ENCODE assay signal across 25 mouse cellular contexts in genomic region chr2:26434791-26435572, GRCm38 (mm10). TPM values are rescaled to one million over a fixed set of nuclear protein-coding genes. Genes with fewer than 3 reads are reported as not detected.
A peak's percentile ranks its signal among the peaks of the same experiment; 100 is the strongest.
DNase-seq lines count a peak whose midpoint lies in the region; ATAC-seq and TF ChIP-seq lines count a peak whose summit lies in the region.
"Had no signal": no experiment of that assay in that cellular context is flagged by ENCODE, and none has a peak within 500 bp of the region (broad histone marks: within the 10 kb centered on the region; RNA-seq: fewer than 3 reads in every experiment).

No protein-coding gene starts in this region.

- no peak for TF ChIP-seq CTCF in intestine, postnatal 0 days (IDR thresholded peaks at IDR 0.05; ENCODE audit: low read depth)

- no peak overlapping the region for H3K4me3 ChIP-seq in intestine, postnatal 0 days (ENCODE audit: low read depth, low read length)
- no peak overlapping the region for H3K4me3 ChIP-seq in intestine, embryonic 16.5 days (ENCODE audit: low read length)
- no peak overlapping the region for H3K4me3 ChIP-seq in liver, embryonic 12.5 days
- H3K4me3 ChIP-seq: forebrain, embryonic 15.5 days; heart, embryonic 10.5 days; limb, embryonic 10.5 days; midbrain, embryonic 15.5 days; myocyte; neural tube, embryonic 15.5 days had no signal

- H3K9ac ChIP-seq in intestine, postnatal 0 days (ENCODE audit: low read depth, low read length): no peak overlapping the region
- H3K9ac ChIP-seq in intestine, embryonic 16.5 days (ENCODE audit: low read depth, low read length): no peak overlapping the region
- no peak overlapping the region; the same call in 1 of the 2 replicates for H3K9ac ChIP-seq in liver, embryonic 12.5 days
- H3K9ac ChIP-seq: forebrain, embryonic 15.5 days; lung, embryonic 14.5 days; midbrain, embryonic 15.5 days; neural tube, embryonic 15.5 days had no signal

- WGBS in intestine, postnatal 0 days: 77% methylated on average over 7 of the region's 7 CpGs
- 88% methylated on average over 7 of the region's 7 CpGs for WGBS in intestine, embryonic 16.5 days
- whole genome bisulfite sequencing in liver, embryonic 12.5 days (ENCODE audit: insufficient replicate concordance): 80% methylated on average over 7 of the region's 7 CpGs

- peak; percentile 73 for ATAC-seq in intestine, postnatal 0 days
- no peak for ATAC-seq in intestine, embryonic 16.5 days
- ATAC-seq in liver, embryonic 12.5 days: peak; percentile 60
- ATAC-seq: CD4-positive, CD25-positive, alpha-beta regulatory T cell, adult 4 months; forebrain, embryonic 15.5 days; midbrain, embryonic 15.5 days; Patski had no signal

- H3K27me3 ChIP-seq in intestine, postnatal 0 days (replicated peaks; ENCODE audit: control insufficient read depth, insufficient read depth, low read length): no peaks in the 10 kb centered on the region
- no peaks in the 10 kb centered on the region for H3K27me3 ChIP-seq in intestine, embryonic 16.5 days (replicated peaks; ENCODE audit: control insufficient read depth, insufficient read depth, low read length)
- no peaks in the 10 kb centered on the region for H3K27me3 ChIP-seq in liver, embryonic 12.5 days (replicated peaks)
- H3K27me3 ChIP-seq: forebrain, embryonic 15.5 days; midbrain, embryonic 15.5 days; neural tube, embryonic 15.5 days; Patski had no signal

- peaks cover 89% of the 10 kb centered on the region for H3K36me3 ChIP-seq in intestine, postnatal 0 days (ENCODE audit: control insufficient read depth, insufficient read depth)
- peaks cover 23% of the 10 kb centered on the region for H3K36me3 ChIP-seq in intestine, embryonic 16.5 days (ENCODE audit: control insufficient read depth, insufficient read depth, low read length)
- peaks cover 92% of the 10 kb centered on the region for H3K36me3 ChIP-seq in liver, embryonic 12.5 days

- peak overlapping the region; percentile 66 for H3K27ac ChIP-seq in intestine, postnatal 0 days (ENCODE audit: low read depth, low read length)
- no peak overlapping the region for H3K27ac ChIP-seq in intestine, embryonic 16.5 days (ENCODE audit: low read length)
- peak overlapping the region; percentile 46; the same call in 1 of the 2 replicates for H3K27ac ChIP-seq in liver, embryonic 12.5 days
- H3K27ac ChIP-seq: forebrain, embryonic 15.5 days; heart, embryonic 10.5 days; limb, embryonic 10.5 days; midbrain, embryonic 15.5 days; neural tube, embryonic 15.5 days had no signal

- no peak overlapping the region for H3K4me2 ChIP-seq in intestine, postnatal 0 days (replicated peaks; ENCODE audit: low read depth)
- H3K4me2 ChIP-seq in intestine, embryonic 16.5 days (ENCODE audit: low read depth, low read length): no peak overlapping the region
- H3K4me2 ChIP-seq in liver, embryonic 12.5 days: no peak overlapping the region
- H3K4me2 ChIP-seq: forebrain, embryonic 15.5 days; lung, embryonic 14.5 days; midbrain, embryonic 15.5 days; neural tube, embryonic 15.5 days had no signal

- no peaks in the 10 kb centered on the region for H3K4me1 ChIP-seq in intestine, postnatal 0 days (replicated peaks; ENCODE audit: control insufficient read depth, insufficient read depth, low read length)
- H3K4me1 ChIP-seq in intestine, embryonic 16.5 days (ENCODE audit: control insufficient read depth, insufficient read depth, low read length): no peaks in the 10 kb centered on the region
- peaks cover 19% of the 10 kb centered on the region for H3K4me1 ChIP-seq in liver, embryonic 12.5 days
- H3K4me1 ChIP-seq: limb, embryonic 10.5 days had no signal

- DNase-seq in kidney, postnatal 10 days: peak; percentile 42
- DNase-seq in yolk sac, embryonic 10.5 days (ENCODE audit: low spot score): peak; percentile 82
- DNase-seq in spleen, postnatal 4 days (ENCODE audit: low spot score in 2 of 2): no peak
- no peak for DNase-seq in frontal cortex, postnatal 25 days (ENCODE audit: low spot score in 2 of 2)
- DNase-seq in spleen, postnatal 14 days (ENCODE audit: low spot score in 2 of 2): no peak
- DNase-seq: adrenal gland, postnatal 10 days; cerebellum, adult 11 months; cerebellum, postnatal 14 days; embryo, embryonic 11 days; layer of hippocampus, postnatal 36 days; lung, embryonic 14.5 days; lung, postnatal 36 days; right cerebral cortex, postnatal 14 days; thymus, postnatal 25 days had no signal

- H3K9me3 ChIP-seq in intestine, postnatal 0 days (ENCODE audit: control insufficient read depth): no peaks in the 10 kb centered on the region
- H3K9me3 ChIP-seq in intestine, embryonic 16.5 days (ENCODE audit: control insufficient read depth, low read length): no peaks in the 10 kb centered on the region
- no peaks in the 10 kb centered on the region for H3K9me3 ChIP-seq in liver, embryonic 12.5 days (replicated peaks)
- H3K9me3 ChIP-seq: forebrain, embryonic 15.5 days; heart, embryonic 10.5 days; limb, embryonic 10.5 days; midbrain, embryonic 15.5 days; neural tube, embryonic 15.5 days had no signal

RNA-seq across cellular contexts. Expression of gene Sec16a, which starts 10.0 kb away (rescaled TPM):
- polyA plus RNA-seq in intestine, postnatal 0 days (2015; fragmentation: Nextera tagmentation; extraction: Ambion mirVana): 17.4 and 18.3 TPM in 2 replicates
- polyA plus RNA-seq in intestine, embryonic 16.5 days (2015; fragmentation: Nextera tagmentation; extraction: Ambion mirVana): 19.1 and 20.4 TPM in 2 replicates
- polyA plus RNA-seq in liver, embryonic 12.5 days (2016; fragmentation: Nextera tagmentation; extraction: Ambion mirVana): 13.0 and 14.4 TPM in 2 replicates

RNA-seq across cellular contexts. Expression of gene Inpp5e, which starts 26.0 kb away (rescaled TPM):
- 6.8 TPM in 2 replicates for polyA plus RNA-seq in intestine, postnatal 0 days (2015; fragmentation: Nextera tagmentation; extraction: Ambion mirVana)
- 14.8 and 15.9 TPM in 2 replicates for polyA plus RNA-seq in intestine, embryonic 16.5 days (2015; fragmentation: Nextera tagmentation; extraction: Ambion mirVana)
- 10.1 and 12.3 TPM in 2 replicates for polyA plus RNA-seq in liver, embryonic 12.5 days (2016; fragmentation: Nextera tagmentation; extraction: Ambion mirVana)

RNA-seq across cellular contexts. Expression of gene Pmpca, which starts 45.8 kb away (rescaled TPM):
- 46.4 and 47.6 TPM in 2 replicates for polyA plus RNA-seq in intestine, postnatal 0 days (2015; fragmentation: Nextera tagmentation; extraction: Ambion mirVana)
- polyA plus RNA-seq in intestine, embryonic 16.5 days (2015; fragmentation: Nextera tagmentation; extraction: Ambion mirVana): 102 and 105 TPM in 2 replicates
- 108 and 110 TPM in 2 replicates for polyA plus RNA-seq in liver, embryonic 12.5 days (2016; fragmentation: Nextera tagmentation; extraction: Ambion mirVana)

RNA-seq across cellular contexts. Expression of gene Entr1, which starts 45.9 kb away (rescaled TPM):
- polyA plus RNA-seq in intestine, postnatal 0 days (2015; fragmentation: Nextera tagmentation; extraction: Ambion mirVana): 45.6 and 49.3 TPM in 2 replicates
- 80.4 and 88.4 TPM in 2 replicates for polyA plus RNA-seq in intestine, embryonic 16.5 days (2015; fragmentation: Nextera tagmentation; extraction: Ambion mirVana)
- polyA plus RNA-seq in liver, embryonic 12.5 days (2016; fragmentation: Nextera tagmentation; extraction: Ambion mirVana): 74.9 and 76.2 TPM in 2 replicates

RNA-seq across cellular contexts. Expression of gene Snapc4, which starts 54.5 kb away (rescaled TPM):
- polyA plus RNA-seq in intestine, postnatal 0 days (2015; fragmentation: Nextera tagmentation; extraction: Ambion mirVana): 5.6 and 6.7 TPM in 2 replicates
- 19.1 and 20.8 TPM in 2 replicates for polyA plus RNA-seq in intestine, embryonic 16.5 days (2015; fragmentation: Nextera tagmentation; extraction: Ambion mirVana)
- 20.6 and 24.7 TPM in 2 replicates for polyA plus RNA-seq in liver, embryonic 12.5 days (2016; fragmentation: Nextera tagmentation; extraction: Ambion mirVana)

Comparison
In these comparisons a context has a peak if more than half of its experiments do, and no peak if none do; other contexts are left out.
1. DNase-seq: peak in kidney, postnatal 10 days (single experiment) and yolk sac, embryonic 10.5 days (single experiment); none in spleen, postnatal 4 days (0 of 2), frontal cortex, postnatal 25 days (0 of 2) and spleen, postnatal 14 days (0 of 2).